Mouse (Mus musculus) cerebellum, adult 9-11 months (tissue): ENCODE data around the gene Gpnmb.

Experiments used
- DNase-seq: peaks from one replicate; pipeline ENCODE4 v3.0.0; 2022

Gpnmb gene

DNA sequence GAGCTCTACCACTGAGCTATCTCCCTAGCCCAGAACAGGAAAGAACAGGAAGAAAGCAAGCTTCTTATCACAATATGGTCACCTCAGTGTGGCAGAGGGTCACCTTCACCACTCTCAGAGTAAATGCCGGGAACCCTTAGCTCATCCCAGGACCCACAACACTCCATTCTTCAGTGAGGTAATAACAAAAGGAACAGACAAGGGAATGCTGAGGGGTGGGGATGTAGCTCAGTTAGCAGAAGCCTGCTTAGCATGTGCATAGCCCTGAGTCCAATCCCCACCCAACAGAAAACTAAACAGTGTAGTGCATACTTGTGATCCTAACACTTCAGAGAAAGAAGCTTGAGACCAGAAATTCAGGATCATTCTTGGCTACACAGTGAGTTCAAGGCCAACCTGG, 62.7 kb downstream of the Gpnmb start:
- no peak for DNase-seq

DNA sequence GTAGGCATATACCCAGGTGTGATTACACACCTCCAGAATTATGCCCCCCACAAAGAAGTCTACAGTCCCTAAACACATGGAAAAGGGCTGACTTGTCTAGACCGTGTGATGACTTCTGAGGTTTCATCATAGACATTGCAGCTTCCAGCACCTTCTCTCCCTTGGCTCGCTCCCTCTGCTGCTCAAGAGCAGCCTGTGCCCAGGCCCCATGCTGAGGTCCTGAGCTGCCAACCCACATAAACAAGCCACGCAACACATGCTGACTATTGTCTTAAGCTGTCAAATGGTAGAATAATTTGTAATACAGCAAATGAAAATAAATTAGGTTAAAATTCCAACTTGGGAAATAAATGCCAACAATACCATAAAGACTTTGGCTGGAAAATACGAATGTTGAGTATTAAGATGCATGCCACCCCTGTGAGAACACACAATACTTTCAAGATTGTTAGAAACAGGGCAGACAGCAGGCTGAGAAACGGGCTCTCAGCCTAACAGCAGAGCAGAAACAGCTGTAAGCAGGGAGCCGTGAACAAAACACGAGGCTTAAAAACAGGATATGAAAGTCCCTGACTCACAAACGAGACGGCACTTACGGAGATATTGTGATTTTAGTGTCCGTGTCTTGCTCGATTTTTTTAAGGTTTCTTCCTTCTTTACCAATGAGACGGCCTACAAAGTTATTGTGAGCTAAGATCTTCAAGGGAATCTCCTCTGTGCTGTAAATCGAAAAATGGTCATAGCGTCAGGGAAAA, 70.6 kb downstream of the Gpnmb start:
- DNase-seq, result peak; percentile 54

DNA sequence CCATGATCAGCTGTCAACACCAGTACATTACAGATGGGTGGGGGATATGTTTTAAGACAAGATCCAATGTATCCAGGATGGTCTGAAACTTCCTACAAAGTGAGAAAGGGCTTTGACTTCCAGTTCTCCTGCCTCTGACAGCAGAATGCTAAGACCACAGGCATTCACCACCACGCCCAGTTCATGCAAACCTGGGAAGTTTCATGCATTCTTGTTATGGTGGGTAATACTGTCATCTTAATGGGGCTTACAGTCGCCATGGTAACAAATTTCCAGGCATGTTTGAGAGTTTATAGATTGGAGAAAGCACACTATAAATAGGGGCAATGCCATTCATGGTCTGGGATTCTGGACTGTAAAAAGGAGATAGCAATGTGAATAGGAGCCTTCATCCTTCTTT, 72.8 kb downstream of the Gpnmb start:
- no peak for DNase-seq

DNA sequence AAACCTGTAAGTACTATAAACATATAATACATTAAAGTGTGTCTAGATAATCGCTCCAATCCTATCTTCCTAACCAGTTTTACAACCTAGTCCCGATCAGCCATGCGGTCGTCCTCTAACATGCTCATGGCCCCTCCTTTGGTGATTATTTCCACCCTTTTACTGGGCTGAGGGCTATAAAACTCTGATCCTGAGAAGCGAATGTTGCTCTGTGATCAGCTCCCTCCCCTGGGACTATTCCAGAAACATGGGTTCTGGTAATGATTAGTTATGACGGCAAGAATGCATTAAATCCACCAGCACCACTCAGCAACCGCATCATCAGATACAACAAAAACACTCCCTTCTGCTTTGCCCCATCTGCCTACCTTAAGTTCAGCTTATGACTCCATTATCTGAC, 77.5 kb downstream of the Gpnmb start:
- DNase-seq, result no peak

DNA sequence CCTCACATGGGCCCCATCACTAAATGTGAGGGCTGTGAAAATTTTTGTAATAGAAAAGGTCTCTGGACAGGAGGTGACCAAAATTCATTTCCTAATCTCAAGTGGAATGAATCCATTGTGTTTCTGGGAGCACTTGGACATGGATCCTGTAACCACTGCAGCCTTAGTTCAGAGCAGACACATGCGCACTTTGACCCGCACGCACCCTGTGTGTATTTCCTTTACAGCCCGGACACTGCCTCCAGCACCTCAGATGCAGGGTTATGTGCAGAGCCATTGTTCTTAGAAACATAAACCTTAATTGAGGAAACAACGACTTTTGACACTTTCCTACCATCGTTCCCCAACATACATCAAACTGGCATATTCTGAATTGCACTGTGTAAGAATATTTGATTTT, 78.1 kb downstream of the Gpnmb start:
- DNase-seq, result no peak

DNA sequence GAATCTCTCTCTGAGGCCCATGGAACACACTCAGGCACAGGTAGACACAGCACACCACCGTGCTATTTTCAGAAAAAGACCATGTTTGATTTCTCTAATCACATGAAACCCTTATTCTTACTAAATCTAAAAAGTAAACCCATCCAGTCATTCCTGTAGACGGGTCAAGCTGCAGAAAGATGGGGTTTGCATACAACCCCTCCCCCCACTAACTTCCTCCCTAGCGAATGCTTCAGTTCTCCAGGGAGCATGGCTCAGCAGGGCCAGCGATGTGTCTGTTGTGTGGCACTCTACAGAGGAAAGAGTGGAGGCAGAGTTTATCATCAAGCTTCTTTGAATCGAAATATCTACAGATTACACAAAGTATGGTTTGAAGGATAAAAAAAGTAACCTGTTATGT, 79.2 kb downstream of the Gpnmb start:
- DNase-seq, result no peak

DNA sequence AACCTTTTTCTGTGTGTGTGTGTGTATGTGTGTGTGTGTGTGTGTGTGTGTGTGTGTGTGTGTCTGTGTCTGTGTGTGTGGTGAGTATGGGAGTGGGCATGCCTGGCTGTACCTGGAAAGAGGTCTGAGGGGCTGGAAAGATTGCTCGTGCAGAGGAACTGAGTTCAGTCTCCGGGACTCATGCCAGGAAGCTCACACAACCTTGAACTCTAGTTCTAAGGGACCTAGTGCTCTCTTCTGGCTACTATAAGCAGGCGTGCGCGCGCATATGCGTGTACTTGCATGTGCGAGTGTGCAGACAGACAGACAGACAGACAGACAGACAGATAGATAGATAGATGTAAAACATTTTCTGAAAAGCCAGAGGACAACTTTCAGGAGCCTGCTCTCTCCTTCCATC, 79.9 kb downstream of the Gpnmb start:
- no peak for DNase-seq

DNA sequence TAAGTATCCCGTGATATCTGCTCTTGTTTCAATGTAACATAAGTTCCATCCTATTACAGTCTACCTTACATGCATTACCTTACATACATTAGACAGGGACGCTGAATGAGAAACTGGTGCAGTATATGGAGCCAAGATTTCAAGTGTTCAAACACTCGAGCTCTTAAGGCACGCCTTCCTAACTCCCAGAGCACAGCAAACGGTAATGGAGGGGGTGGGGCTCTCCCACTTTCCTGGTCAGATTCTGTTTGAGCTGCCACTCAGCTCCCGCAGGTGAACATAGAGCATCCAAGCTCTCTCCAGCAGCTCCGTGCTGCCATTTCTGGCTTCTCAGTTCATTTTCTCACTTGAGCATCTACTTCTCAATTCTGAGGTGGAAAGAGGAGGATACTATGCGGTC, 82.1 kb downstream of the Gpnmb start:
- DNase-seq, result no peak

DNA sequence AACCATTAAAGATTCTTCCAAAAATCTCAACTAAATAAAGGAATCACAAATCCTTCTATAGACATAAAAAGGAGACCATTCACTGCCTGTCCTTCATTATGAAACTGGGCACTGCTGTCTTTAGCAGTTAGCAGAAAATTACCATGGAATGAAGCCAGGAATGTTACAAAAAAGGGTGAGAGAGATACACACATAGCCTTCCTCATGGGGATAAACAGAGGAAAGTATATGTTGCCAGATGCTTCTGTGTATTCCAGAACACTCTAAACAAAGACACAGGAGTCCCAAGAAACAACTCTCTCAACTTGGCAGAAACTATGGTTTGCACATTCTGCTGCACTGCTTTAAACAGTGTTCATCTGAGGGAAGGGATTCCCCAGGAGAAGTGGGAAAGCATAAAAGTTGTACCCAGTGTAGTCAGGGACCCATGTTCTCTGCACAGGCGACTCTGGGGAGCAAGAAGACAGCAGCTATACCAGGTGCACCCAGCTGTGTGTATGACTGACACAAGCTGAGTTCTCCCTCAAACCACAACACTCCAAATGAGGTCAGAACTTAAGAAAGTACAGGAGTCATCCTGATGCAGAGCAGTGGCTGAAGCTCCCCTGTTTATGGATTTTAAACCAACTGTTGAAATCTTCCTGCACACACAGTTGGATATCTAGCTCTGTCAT, 83.3 kb downstream of the Gpnmb start:
- DNase-seq, result no peak

DNA sequence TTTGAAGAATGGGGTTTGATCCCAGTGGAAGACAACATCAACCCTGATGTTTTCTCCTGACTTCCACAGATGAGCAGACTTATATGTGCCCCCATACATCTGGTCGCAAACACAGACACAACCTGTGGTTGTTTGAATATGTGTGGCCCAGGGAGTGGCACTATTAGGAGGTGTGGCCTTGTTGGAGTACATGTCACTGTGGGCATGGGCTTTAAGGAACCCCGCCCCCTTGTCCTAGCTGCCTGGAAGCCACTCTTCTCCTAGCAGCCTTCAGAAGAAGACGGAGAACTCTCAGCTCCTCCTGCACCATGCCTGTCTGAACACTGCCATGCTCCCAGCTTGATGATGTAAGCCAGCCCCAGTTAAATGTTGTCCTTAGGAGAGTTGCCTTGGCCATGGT, 84.0 kb downstream of the Gpnmb start:
- no peak for DNase-seq
